Mouse (Mus musculus): ENCODE results near the gene Mgl2.
"Not testable (repeated sequence)": the region's sequence is repeated elsewhere in the genome, so short reads cannot be mapped to it uniquely, and the experiment has no call there.

Gene Mgl2

DNA sequence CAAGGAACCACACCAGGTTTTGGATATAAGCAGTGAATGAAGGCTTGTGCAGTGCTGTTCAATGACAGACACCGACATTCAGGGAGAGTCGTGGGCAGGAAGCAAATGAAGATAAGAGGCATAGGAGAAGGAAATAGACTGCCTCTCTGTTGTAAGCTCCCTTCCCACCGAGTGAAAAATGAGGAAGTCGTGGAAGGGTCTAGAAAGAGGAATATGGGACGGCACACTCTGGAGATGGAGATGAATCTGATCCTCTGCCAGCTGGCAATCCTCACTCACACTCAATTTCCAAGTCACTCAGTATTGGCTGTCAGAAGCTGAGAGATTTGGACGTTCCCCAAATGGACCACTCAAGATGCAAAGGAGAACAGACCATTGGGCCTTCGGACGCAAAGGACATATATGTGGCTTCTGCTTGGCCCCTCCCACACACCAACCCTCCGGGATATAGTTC lies at the start of gene Mgl2:
TSS of gene Mgl2 (plus strand) at position 404 of the 454 bp plus-strand sequence.
- no peak for DNase-seq

DNA sequence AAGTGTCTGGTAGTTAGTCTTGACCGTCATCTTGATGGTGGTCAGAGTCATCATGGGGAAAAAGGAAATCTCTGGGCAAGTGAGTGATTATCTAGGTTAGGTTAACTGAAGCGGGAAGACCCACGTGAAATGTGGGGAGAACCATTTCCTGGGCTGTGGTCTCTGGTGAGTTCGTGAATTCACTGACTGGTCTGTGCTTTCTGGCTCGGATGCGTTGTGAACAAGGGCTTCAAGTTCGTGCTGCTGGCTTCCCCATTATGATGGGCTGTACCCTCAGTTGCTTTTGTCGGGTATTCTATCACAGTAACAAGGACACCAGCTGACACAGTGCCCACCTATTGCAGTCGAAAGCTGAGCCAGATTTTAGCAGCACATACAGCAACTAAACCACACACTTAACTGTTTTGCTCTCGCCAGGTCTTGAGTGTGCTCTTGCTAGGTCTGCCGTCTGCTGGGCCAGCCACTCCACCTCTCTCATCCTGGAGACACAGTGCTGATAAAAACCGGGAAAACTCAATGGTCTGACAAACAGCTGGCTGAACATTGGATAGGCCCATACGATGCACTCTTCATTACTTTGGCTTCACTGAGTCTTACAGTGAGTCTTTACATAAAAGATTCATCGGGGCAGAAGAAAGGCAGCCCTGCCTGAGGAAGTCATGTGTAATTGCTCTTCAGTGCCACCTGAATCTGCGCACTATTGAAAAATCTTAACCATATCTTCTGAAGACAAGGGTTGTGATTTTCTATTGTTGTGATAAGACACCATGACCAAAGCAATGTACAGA lies 49.1 kb upstream of the Mgl2 start:
- no peak for DNase-seq

DNA sequence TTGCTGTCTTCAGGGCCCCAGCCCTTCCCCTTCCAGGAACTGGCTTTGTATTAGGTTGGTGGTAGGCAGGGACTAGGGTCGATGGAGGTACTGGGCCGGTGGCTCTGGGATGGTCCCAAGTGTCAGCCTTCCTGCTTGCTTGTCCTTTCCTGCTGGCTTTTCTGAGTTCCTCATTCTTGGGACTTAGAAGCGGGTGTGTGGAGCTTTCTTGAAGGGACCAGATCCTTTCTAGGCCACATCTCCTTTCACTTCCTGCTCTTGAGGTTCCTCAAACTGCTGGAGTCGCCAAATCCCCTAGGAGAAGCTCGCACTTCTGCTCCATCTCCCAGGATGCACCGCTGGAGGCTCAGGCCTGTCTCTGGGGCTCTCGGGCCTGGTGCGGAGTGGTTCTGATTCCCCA lies 45.6 kb upstream of the Mgl2 start:
- DNase-seq, result no peak

DNA sequence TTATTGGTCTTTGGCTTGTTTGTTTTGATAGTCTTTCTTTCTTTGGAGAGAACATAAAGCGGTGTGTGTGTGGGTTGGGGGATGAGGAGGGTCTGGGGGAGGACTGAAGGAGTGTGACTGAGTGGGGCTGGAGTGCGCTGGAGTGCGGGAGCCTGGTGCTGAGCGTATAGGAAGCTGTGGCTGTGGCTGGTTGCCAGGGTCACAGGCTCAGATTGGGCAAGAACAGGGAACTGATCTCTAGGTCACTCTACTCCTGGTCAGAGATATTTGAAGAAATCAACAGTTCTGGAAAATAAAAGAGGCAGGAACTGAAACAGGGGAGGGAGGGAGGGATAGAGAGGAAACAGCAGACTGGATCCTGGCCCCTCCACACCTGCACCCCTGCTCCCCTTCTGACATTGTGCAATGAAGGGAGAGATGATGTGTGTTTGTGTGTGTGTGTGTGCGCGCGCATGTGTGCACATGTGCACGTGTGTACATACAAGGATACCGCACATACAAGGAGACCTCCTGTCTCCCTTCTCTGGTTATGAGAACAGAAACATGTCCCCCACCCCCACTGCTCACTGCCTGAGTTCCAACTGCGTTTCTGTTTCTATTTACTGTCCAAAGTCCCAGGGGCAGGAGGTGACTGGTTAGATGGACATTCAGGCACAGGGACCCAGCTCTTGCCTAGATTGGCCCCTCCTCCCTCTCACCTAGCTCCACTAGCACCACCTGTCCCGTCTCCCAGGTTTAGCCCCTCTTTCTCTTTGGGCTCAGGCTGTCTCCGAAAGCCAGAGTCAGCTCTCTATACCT lies 37.9 kb upstream of the Mgl2 start, which contains the start of gene Asgr2:
TSS of gene Asgr2 (plus strand) at position 659 of the 798 bp plus-strand sequence.
- no peak for DNase-seq

DNA sequence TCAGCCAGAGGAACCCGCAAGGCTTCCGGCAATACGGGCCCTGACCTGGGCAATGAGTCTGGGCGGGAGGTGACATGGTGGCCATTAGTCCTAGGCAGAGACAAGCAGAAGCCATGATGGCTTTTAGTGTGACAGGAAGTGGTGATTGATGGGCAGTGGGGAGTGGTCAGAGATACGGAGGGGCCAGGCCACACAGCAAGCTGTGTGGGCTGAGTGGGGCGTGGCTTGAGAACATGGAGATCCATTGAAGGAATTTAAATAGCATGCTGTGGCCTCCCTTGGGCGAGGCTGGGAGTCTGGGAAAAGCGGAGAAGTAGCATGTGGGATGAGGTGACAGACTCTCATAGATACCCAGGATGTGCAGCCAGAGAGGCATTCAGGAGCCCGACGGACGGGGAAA lies 32.7 kb upstream of the Mgl2 start:
- DNase-seq, result no peak

DNA sequence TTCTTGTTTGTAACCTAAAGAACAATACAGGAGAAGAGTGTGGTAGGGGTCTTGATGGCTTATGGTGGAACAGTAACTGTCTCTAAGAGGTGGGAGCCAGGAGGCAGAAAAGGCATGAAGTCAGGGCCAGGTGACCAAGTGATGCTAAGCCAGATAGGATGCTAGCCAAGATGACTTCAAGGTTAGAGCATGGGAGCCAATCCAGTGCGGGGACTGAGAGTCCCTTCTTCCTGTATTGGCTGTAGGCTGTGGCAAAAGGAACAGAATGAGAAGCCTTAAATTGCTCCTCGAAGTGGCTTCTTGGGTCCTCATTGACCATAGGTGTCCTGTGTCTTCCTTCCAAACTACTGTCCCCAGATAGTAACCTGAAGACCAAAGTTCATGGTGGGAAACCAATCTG lies 31.0 kb upstream of the Mgl2 start:
- DNase-seq, result no peak

DNA sequence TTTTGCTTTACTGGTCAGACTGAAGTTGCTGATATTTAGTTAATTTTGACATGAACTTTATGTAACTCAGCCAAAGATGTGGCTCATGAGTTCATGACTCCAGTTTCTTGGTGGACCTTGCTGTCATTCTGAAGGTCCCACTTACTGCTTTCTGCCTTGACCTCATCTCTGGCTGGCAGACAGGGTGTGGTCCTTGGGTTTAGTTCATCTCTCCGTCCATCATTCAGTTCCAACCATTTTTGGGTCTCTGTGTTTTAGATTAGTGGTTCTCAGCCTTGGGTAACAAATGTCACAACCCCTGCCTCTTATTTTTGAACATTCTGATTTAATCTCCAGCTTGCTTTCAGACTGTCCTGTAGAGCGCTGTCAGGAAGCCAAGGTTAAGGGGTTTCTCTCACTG lies 30.3 kb upstream of the Mgl2 start:
- no peak for DNase-seq

DNA sequence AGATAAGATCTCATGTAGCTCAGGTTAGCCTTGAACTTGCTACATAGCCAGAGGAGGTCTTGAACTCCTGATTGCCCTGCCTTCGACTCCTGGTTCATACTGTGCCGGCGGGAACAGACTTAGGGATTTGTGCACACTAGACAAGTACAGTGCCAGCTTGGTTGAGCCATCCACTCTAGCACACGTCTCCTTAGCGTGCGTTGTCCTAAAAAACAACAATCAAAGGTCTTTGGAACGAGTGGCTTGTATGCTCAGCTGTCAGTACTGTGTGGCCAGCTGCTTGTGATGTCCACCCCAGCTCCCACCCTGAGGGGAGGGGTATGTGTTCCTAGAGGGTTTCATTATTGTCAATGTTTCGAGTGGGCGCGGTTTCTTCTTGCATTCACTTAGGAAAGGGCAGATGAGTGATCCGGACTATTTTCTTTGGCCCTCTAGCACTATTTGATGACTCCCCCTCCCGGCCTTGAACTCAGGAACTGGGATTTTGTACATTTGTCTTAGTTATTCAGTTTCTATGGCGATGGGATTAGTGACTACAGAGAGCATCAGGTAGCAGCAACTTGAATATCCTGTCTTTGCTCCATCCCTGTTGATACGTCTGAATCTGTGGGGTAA lies 26.3 kb upstream of the Mgl2 start:
- DNase-seq, result no peak

DNA sequence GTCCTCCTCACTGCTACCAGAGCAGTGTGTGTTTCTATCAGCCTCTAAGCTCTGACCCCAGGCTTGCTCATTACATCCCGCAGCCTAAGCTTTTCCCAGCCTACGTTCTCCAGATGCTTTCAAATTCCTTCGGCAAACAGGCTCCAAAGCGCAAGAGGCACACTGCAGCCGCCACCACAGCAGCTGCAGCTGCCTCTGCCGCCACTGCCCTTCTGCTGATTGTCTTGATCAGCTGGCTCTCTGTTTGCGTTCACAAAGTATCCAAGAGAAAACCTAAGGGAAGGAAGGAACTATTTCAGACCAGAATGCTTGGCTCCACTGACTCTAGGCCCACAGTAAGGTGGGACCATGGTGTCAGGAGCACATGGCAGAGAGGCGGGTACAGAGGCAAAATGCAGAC lies 23.0 kb upstream of the Mgl2 start:
- no peak for DNase-seq

DNA sequence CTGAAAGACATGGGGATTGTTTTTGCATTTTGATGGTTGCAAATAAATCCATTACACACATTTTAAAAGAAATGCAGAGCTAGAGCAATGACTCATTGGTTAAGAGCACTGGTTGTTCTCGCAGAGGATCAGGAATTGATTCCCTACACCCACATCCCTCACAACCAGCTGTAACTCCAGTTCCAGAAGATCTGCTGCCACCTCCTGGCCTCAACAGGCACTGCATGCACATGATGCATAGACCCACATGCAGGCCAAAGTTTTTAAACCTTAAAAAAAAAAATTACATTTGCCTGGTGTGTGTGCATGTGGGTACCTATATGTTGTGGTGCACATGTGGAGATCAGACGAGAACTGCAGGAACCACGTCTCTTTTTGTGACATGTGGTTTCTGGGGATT lies 20.0 kb upstream of the Mgl2 start:
- no peak for DNase-seq

DNA sequence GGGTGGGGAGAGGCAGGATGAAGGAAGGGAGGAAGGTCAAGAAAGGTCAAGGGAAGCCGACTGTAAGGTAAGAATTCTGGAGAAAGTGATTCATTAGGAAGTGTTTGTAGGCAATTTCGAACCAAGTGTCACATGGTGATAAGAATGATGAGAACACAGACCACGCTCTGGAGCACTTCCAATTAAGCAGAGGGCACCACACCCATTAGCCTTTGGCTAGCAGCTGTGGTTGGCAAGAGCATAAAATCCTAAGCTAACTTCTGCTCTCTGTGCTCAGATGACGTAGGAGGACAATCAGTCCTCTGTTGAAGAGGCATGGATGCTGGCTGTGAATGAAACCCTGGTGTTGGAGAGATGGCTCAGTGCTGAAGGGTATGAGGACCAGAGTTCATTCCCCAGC lies 15.6 kb upstream of the Mgl2 start:
- DNase-seq, result no peak

DNA sequence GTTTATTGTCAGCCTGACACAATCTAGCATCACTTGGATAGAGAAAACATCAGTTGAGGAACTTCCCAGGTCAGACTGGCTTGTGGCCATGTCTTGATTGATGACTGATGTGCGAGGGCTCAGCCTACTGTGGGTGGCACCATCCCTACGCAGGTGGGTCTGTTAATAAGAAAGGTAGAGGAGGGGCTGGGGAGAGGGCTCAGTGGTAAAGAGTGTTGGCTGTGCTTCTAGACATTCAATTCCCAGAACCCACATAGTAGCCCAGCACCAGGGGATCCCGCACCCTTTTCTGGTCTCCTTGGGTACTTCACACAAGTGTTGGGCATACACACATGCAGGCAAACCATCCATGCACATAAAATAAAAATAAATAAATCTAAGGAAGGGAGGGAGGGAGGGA lies 14.2 kb upstream of the Mgl2 start:
- DNase-seq, result no peak

DNA sequence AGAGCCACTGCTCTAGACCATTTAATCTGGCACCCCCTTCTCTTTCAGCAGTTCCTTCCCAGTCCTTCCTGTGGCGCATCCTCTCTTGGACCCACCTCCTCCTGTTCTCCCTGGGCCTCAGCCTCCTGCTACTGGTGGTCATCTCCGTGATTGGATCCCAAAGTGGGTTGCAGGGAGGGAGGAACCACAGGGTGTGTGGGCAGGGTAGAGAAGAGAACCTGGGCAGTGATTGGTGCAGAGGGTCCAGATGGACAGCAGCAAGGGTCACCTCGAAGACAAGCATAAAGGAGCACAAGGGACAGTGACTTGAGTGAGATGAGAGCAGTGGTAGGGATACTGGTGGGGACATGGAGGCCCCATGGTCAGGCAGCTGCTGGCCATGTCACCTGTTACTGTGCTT lies 4.9 kb downstream of the Mgl2 start:
- DNase-seq, result not testable (repeated sequence)

DNA sequence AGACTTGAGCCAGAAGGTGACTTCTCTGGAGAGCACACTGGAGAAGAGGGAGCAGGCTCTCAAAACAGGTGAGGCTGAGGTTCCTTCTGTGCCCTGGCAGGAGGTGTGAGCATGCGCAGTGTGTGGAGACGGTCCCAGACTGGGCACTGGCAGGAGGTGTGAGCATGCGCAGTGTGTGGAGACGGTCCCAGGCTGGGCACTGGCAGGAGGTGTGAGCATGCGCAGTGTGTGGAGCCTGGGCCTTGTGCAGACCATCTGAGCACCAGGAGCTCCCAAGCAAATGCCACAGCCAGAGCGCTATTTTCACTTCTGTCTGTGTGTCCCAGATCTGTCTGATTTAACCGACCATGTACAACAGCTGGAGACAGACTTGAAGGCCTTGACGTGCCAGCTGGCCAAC lies 5.8 kb downstream of the Mgl2 start:
- peak; percentile 30 for DNase-seq

DNA sequence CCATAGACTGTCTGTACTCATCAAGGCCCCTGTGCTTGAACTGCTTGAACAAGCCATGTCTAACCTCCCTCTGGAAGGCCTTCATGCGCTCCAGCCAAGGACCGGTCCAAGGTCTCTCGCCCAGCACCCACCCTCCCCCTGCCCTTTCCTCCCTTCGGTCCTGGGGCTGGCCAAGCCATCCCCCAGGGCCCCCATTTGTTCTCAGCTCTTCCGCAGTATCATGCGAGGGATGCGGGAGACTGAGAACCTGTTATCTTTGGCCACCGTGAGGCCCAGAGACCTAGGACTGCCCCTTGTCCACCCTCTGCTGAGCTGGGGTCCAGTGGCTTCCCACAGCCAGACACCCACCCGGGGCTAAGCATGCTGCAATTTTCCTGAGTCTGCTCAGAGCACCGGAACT lies 9.0 kb downstream of the Mgl2 start:
- DNase-seq, result no peak

DNA sequence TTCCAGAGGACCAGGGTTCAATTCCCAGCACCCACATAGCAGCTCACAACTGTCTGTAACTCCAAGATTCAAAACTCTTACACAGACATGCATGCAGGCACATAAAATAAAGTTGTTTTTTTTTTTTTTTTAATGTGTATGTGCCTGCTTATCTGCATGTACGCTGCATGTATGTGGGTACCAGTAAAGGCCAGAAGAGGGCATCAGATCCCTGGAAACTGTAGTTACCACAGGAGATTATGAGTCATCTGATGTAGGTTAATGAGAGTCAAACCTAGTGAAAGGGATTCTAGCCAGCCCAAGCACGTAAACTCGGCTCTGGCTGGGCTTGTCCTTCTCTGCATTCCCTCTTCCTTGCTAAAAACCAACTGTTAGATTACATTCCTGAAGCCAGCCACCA lies 20.9 kb downstream of the Mgl2 start:
- no peak for DNase-seq

DNA sequence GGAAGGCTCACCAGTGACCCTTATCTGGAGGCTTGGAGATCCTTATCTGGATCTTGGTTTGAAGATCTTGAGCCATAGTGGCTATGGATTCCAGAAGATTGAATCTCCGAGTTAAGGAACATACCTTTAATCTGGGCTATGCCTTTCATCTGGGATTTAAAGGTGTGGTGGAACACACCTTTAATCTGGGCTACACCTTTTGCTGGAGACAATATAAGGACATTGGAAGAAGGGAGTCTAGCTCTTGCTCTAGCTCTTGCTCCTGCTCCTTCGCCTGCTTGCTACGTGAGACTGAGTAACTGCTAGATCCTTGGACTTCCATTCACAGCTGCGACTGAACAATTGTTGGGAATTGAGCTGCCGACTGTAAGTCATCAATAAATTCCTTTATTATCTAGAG lies 25.8 kb downstream of the Mgl2 start, which contains the start of gene Clec10a:
TSS of gene Clec10a (plus strand) at position 301 of the 400 bp plus-strand sequence.
- DNase-seq, result not testable (repeated sequence)

DNA sequence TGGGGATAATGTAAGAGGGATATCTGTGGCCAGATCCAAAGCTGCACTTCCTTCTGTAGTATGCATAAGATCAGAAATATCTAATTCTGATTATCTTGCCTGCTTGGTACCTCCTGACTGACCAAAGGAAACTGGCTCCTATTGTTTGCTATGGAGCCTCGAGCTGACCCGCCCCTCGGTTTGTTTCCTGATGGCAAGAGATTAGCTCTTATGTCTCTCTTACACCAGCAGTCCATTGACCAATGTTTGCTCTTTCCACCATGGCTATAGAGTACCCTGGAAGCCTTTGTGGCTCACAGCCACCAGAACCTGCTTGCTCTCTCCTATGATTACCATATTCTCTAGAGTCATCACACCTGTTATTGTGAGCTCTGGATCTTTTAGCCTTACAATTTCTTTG lies 32.2 kb downstream of the Mgl2 start:
- no peak for DNase-seq

DNA sequence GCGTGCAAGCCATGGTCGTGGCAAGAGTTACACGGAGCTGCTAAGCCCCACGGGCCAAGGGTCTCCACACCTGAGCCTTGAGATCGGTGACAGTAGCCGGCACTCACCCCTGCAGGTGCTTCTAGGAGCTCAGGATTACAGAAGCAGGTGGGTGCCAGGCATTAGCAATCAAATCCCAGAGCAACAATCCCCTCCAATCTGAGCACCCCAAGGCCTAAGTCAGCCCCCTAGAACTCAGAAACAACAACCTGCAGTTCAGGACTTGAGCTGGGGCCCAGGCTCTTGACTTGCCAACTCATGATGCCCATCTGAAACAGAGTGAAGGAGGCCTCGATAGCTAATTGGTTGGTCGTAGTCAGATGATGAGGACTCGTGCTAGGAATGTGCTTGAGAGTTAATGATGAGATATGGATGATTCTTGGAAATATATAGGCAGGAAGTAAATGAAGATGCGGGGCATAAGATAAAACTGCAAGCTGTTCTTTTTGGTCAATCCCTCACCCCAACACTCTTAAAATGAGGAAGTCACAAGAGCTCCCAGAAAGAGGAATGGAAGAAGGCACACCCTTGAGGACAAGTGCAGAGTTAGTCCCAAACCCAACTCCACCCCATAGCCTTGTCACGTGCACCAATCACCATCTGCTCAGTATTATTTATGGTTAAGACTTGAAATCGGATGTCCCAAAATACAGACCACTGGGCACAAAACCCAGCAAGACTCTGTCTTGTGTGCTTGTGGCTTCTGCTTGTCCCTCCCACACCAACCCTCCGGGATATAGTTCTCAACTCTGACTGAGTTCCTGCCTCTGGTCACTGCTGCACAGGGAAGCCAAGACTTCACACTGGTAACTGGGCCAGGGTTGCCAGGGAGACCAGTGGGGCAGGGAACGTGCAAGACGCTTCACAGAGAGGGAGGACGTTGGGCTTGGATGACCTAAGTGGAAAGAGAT lies 36.1 kb downstream of the Mgl2 start:
- no peak for DNase-seq

DNA sequence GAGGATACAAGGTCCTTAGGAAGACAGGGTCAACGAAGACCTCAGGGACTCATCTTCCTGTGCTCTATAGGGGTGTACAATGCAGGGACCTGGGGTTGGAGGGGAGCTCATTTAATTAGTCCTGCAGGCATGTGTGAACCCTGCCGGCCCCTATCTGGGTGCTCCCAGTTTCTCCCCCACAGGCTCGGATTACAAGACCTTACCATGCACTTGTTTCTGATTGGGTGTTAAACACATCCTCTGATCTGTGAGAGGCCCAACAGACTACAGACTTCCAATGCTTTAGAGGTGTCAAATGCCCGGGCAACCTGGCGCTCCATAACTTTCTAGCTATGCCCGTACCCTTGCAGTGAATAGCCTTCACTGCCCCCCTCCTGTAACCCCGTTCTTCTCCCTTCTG lies 38.0 kb downstream of the Mgl2 start:
- no peak for DNase-seq

DNA sequence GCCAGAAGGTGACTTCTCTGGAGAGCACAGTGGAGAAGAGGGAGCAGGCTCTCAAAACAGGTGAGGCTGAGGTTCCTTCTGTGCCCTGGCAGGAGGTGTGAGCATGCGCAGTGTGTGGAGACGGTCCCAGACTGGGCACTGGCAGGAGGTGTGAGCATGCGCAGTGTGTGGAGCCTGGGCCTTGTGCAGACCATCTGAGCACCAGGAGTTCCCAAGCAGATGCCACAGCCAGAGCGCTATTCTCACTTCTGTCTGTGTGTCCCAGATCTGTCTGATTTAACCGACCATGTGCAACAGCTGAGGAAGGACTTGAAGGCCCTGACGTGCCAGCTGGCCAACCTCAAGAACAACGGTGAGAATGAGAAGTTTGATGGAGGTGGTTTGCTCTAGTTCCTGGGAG lies 39.3 kb downstream of the Mgl2 start:
- peak; percentile 59 for DNase-seq

DNA sequence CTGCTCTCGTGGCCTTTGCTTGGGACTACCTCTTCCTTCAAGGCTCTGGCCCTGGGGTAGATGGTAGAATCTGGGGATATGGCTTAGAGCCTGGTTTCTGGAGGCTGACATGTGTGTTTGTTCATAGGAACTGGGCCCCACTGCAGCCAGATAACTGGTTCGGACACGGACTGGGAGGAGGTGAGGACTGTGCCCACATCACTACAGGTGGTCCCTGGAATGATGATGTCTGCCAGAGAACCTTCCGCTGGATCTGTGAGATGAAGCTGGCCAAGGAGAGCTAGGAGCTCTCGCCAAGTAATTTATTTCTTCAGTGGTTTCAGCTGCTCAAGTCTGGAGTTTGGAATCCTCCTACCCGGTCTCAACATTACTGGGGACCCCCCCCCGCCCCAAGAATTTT lies 40.2 kb downstream of the Mgl2 start:
- peak; percentile 60 for DNase-seq

DNA sequence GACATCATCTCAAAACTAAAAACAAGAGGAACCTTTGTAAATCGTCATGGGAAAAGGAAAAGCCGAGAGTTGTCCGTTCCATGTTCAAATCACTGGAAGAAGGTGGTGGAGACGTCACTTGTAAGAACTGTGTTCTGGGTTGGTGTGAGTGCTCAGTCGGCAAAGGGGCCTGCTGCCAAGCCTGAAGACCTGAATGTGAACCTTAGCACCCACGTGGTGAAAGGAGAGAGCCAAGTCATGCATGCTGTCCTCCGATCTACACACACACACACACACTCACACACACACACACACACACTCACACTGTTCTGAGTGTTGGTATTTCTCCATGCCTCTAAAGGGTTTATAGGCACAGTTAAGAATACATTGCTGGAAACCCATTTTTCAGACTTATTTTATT lies 41.1 kb downstream of the Mgl2 start:
- DNase-seq, result no peak
